Mouse (Mus musculus) hindbrain, embryonic 14.5 days (tissue): ENCODE results near the gene Spry1. TPM values are rescaled to one million over a fixed set of nuclear protein-coding genes. Genes with fewer than 3 reads are reported as not detected.
A peak's percentile ranks its signal among the peaks of the same experiment; 100 is the strongest.

Experiments
- ATAC-seq: fragments of 200-750 bp; cut with Nextera tagmentation; 2 replicates; pipeline ENCODE4 v1.8.0; 2017; ENCODE audit warnings: moderate number of reproducible peaks, mild to moderate bottlenecking, moderate TSS enrichment, moderate library complexity; ENCODE audit not compliant: low FRiP score
- DNase-seq: peaks from one replicate; pipeline ENCODE4 v3.0.0-alpha.2; 2015; ENCODE audit warnings: low spot score
- H3K27ac ChIP-seq: fragments of 300-500 bp; sonication (generic); 2 replicates; pipeline ENCODE4 v1.5.1; 2014; ENCODE audit warnings: mild to moderate bottlenecking, moderate library complexity
- H3K27me3 ChIP-seq: fragments of 300-500 bp; sonication (generic); 2 replicates; pipeline ENCODE4 v1.6.1; 2014; ENCODE audit warnings: mild to moderate bottlenecking, low read length, mixed read lengths; ENCODE audit not compliant: control insufficient read depth, insufficient read depth
- H3K36me3 ChIP-seq: fragments of 300-500 bp; sonication (generic); replicated peaks from 2 replicates; pipeline ENCODE4 v1.6.1; 2014; ENCODE audit not compliant: control insufficient read depth, insufficient read depth
- H3K4me1 ChIP-seq: fragments of 300-500 bp; sonication (generic); replicated peaks from 2 replicates; pipeline ENCODE4 v1.6.1; 2014; ENCODE audit warnings: antibody characterized with exemption, low read length, mixed read lengths; ENCODE audit not compliant: control insufficient read depth, insufficient read depth
- H3K4me2 ChIP-seq: fragments of 300-500 bp; sonication (generic); replicated peaks from 2 replicates; pipeline ENCODE4 v1.6.1; 2014; ENCODE audit warnings: mild to moderate bottlenecking, moderate library complexity
- H3K4me3 ChIP-seq: fragments of 300-500 bp; sonication (generic); replicated peaks from 2 replicates; pipeline ENCODE4 v1.5.1; 2014; ENCODE audit warnings: mild to moderate bottlenecking, low read length
- H3K9ac ChIP-seq: fragments of 300-500 bp; sonication (generic); 2 replicates; pipeline ENCODE4 v1.6.1; 2014
- H3K9me3 ChIP-seq: fragments of 300-500 bp; sonication (generic); 2 replicates; pipeline ENCODE4 v1.6.1; 2016; ENCODE audit warnings: low read length; ENCODE audit not compliant: control insufficient read depth
- WGBS: fragments of 180-500 bp; shearing (Covaris S2); extraction: QIAGEN DNeasy Blood & Tissue Kit; methylation state at CpG from one replicate; pipeline ENCODE4 v1.1.7; 2014; 5-methylcytosine and 5-hydroxymethylcytosine counted together
- polyA plus RNA-seq: library from polyadenylated mRNA; unstranded; fragments of >200 nt; fragmentation: Nextera tagmentation; extraction: Ambion mirVana; gene quantifications from 2 replicates; pipeline ENCODE4 v1.2.1, GENCODE M21; 2014

Spry1 gene
- polyA plus RNA-seq, 1 experiment from 2014 or later, result 5.8 TPM

DNA sequence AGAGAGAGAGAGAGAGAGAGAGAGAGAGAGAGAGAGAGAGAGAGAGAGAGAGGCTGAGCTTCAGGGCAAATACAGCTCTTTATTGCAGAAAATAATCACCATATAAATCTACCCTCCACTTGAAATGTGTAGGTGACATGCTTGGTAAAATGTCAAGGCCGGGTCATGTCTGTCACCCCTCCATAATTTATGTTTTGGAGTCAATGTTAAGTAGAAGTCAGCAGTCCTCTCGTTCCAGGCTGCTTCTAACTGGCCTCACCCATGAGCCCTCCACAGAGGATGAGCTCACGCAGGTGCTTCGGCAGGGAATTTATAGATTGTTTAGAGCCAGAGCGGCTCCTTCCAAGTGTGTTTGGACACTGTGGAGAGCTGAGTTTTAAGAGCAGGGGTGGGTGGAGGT is 18.4 kb downstream of the Spry1 start:
- H3K36me3 ChIP-seq, result no peaks in the 10 kb centered on the region
- H3K9me3 ChIP-seq, result no peaks in the 10 kb centered on the region
- no peak overlapping the region for H3K4me2 ChIP-seq
- no peak overlapping the region for H3K27ac ChIP-seq
- no peaks in the 10 kb centered on the region; the same call in 1 of the 2 replicates for H3K4me1 ChIP-seq
- 68% methylated on average over 5 of the region's 5 CpGs for WGBS
- DNase-seq, result no peak
- H3K9ac ChIP-seq, result no peak overlapping the region
- no peak overlapping the region for H3K4me3 ChIP-seq
- peaks cover 19% of the 10 kb centered on the region; the same call in 1 of the 2 replicates for H3K27me3 ChIP-seq
- ATAC-seq, result no peak

- DNase-seq, result no peak
- Histone ChIP-seq H3K36me3 (no peaks in the 10 kb centered on the region), H3K4me1 (no peaks in the 10 kb centered on the region), H3K4me3 (no peak overlapping the region), H3K9ac (no peak overlapping the region), H3K4me2 (no peak overlapping the region), H3K27me3 (peaks cover 16% of the 10 kb centered on the region; the same call in 1 of the 2 replicates), H3K27ac (no peak overlapping the region), H3K9me3 (no peaks in the 10 kb centered on the region)
- WGBS, result 83% methylated on average over 6 of the region's 6 CpGs
- no peak for ATAC-seq
Observed at GRCm38 (mm10) chr3:37659621-37660020, 19.9 kb downstream of the Spry1 start.

DNA sequence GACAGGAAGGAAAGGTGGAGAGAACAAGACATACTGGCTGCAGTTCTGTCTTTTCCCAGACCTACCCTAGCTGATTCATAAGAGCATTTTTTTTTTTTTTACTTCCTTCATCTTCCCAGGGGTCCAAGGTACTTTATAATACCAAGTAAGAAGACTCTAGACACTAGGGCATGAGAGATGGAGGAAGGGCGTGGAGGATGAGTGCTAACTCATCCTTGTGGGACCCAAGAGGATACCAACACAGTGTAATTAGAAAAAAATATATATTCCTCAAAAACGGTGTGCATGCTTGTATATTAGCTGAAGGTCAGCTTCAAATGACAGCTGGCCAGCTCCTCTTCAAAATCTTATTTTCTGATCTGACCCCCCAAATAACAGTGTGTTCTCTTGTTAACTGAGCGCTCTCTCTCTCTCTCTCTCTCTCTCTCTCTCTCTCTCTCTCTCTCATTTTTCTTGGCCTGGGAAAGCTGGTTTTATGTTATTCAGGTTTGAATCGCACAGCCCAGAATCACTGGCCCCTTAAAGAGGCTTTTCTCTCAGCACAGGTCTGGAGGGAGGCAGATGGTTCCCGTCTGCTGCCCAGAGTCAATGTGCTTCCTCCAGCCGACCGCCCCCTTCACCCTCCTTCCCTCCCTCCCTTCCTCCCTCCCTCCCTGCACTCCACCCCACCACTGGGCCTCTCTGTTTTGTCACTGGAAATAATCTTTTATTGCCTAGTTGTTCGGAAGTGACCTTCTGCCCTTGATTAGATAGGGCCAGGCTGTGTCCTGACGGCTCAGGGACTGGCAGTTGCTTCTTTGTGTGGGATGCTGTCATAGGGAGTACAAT is 26.8 kb downstream of the Spry1 start:
- Histone ChIP-seq H3K4me3 (no peak overlapping the region), H3K27ac (no peak overlapping the region), H3K9ac (no peak overlapping the region), H3K27me3 (peaks cover 14% of the 10 kb centered on the region), H3K9me3 (peaks cover 17% of the 10 kb centered on the region), H3K36me3 (no peaks in the 10 kb centered on the region), H3K4me1 (no peaks in the 10 kb centered on the region), H3K4me2 (no peak overlapping the region)
- DNase-seq (no peak), ATAC-seq (peak; percentile 81)
- 12% methylated on average over 8 of the region's 9 CpGs for WGBS

GRCm38 (mm10) chr3:37667119-37667467 is 27.3 kb downstream of the Spry1 start:
- DNase-seq (no peak), ATAC-seq (no peak)
- Histone ChIP-seq H3K4me1 (peaks cover 3% of the 10 kb centered on the region; the same call in 1 of the 2 replicates), H3K4me3 (no peak overlapping the region), H3K4me2 (no peak overlapping the region), H3K36me3 (no peaks in the 10 kb centered on the region), H3K27ac (no peak overlapping the region), H3K9ac (no peak overlapping the region), H3K9me3 (peaks cover 17% of the 10 kb centered on the region), H3K27me3 (peaks cover 16% of the 10 kb centered on the region)
- WGBS, result 6% methylated on average over 2 of the region's 2 CpGs

DNA sequence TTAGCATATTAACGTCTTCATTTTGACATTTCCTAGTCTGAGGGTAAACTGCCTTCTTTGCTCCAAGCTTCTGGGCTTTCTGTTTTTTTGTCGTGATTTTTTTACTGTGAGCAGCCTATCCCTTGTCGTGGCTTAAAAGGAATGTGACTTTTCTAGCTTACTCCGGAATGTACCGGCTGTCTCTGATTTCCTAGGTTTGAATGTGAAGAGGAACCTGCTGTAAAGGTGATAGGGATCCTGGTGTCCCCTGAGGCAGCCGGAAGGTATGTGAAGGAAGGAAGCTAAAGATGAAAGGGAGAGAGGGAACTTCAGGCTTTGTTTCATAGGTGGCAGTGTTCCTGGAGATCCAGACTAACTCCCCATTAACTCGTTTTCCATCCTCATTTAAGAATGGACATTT is 28.0 kb downstream of the Spry1 start:
- Histone ChIP-seq H3K9me3 (peaks cover 17% of the 10 kb centered on the region), H3K4me2 (no peak overlapping the region)
- ATAC-seq, result no peak

GRCm38 (mm10) chr3:37668652-37669051 is 28.9 kb downstream of the Spry1 start:
- Histone ChIP-seq H3K4me2 (no peak overlapping the region), H3K4me1 (peaks cover 13% of the 10 kb centered on the region; the same call in 1 of the 2 replicates), H3K36me3 (no peaks in the 10 kb centered on the region), H3K27ac (no peak overlapping the region), H3K9ac (no peak overlapping the region), H3K4me3 (no peak overlapping the region), H3K9me3 (peaks cover 17% of the 10 kb centered on the region), H3K27me3 (peaks cover 22% of the 10 kb centered on the region)
- DNase-seq, result no peak
- ATAC-seq, result no peak
- WGBS, result 91% methylated on average over 12 of the region's 12 CpGs

More for the DNA sequence above, 28.0 kb downstream of the Spry1 start:
- H3K27ac ChIP-seq, result no peak overlapping the region
- 33% methylated on average over 7 of the region's 7 CpGs for WGBS
- no peaks in the 10 kb centered on the region for H3K36me3 ChIP-seq
- peaks cover 9% of the 10 kb centered on the region; the same call in 1 of the 2 replicates for H3K4me1 ChIP-seq
- no peak overlapping the region for H3K9ac ChIP-seq
- H3K4me3 ChIP-seq, result no peak overlapping the region
- peaks cover 16% of the 10 kb centered on the region for H3K27me3 ChIP-seq
- DNase-seq, result no peak

GRCm38 (mm10) chr3:37669100-37669499 is 29.4 kb downstream of the Spry1 start:
- Histone ChIP-seq H3K27me3 (peaks cover 25% of the 10 kb centered on the region), H3K36me3 (no peaks in the 10 kb centered on the region), H3K4me2 (no peak overlapping the region), H3K4me1 (peaks cover 17% of the 10 kb centered on the region; the same call in 1 of the 2 replicates), H3K9me3 (peaks cover 17% of the 10 kb centered on the region), H3K27ac (no peak overlapping the region), H3K9ac (no peak overlapping the region), H3K4me3 (no peak overlapping the region)
- DNase-seq (no peak), ATAC-seq (no peak)
- 98% methylated on average over 20 of the region's 20 CpGs for WGBS

GRCm38 (mm10) chr3:37672266-37673040 is 32.7 kb downstream of the Spry1 start:
- no peak overlapping the region for H3K4me3 ChIP-seq
- DNase-seq (no peak), ATAC-seq (no peak)
- H3K27ac ChIP-seq, result no peak overlapping the region
- H3K27me3 ChIP-seq, result peaks cover 39% of the 10 kb centered on the region
- H3K36me3 ChIP-seq, result no peaks in the 10 kb centered on the region
- H3K9ac ChIP-seq, result no peak overlapping the region
- H3K9me3 ChIP-seq, result peaks cover 17% of the 10 kb centered on the region
- no peak overlapping the region for H3K4me2 ChIP-seq
- 7% methylated on average over 15 of the region's 15 CpGs for WGBS
- peaks cover 17% of the 10 kb centered on the region; the same call in 1 of the 2 replicates for H3K4me1 ChIP-seq

DNA sequence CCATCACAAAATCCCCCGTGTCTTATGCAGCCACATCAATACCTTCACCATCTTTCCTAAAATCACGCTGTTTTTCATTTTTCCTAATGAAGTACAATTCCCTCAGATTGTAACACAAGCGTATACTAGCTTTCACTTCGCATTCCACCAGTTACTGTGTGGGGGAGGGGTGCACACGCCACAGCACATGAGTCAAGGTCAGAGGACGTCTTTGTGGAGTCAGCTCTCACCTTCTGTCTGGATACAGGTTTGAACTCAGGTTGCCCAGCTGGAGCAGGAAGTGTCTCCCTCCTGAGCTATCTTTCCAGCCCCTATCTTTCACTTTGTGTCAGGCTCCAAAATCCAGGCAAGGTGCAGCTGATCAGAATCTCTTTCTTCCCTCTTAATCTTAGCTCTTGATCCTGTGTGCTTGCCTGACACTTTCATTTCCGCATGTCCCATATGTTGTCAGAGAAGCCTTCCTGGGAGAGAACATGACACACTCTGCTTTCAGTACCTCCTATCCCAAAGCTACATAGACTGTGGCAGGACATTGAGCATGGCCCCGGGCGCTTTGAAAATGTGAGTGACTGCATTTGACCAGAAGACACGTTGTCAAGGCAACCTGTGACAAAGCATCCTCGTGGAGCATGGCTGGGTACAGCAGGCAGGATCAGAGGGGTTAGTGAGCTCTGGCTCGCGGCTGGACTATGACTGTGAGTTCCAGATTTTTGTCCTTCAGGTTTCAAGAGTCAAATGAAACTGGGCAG is 33.9 kb downstream of the Spry1 start:
- H3K4me3 ChIP-seq, result no peak overlapping the region
- ATAC-seq (peak; percentile 70; the same call in 1 of the 2 replicates), DNase-seq (no peak)
- no peak overlapping the region for H3K9ac ChIP-seq
- WGBS, result 36% methylated on average over 13 of the region's 13 CpGs
- no peak overlapping the region for H3K4me2 ChIP-seq
- peaks cover 12% of the 10 kb centered on the region for H3K9me3 ChIP-seq
- peaks cover 39% of the 10 kb centered on the region; the same call in 1 of the 2 replicates for H3K27me3 ChIP-seq
- H3K4me1 ChIP-seq, result peaks cover 17% of the 10 kb centered on the region; the same call in 1 of the 2 replicates
- no peaks in the 10 kb centered on the region for H3K36me3 ChIP-seq
- no peak overlapping the region for H3K27ac ChIP-seq
